Mouse (Mus musculus): ENCODE data around the gene Rps24.

The Rps24 gene

DNA sequence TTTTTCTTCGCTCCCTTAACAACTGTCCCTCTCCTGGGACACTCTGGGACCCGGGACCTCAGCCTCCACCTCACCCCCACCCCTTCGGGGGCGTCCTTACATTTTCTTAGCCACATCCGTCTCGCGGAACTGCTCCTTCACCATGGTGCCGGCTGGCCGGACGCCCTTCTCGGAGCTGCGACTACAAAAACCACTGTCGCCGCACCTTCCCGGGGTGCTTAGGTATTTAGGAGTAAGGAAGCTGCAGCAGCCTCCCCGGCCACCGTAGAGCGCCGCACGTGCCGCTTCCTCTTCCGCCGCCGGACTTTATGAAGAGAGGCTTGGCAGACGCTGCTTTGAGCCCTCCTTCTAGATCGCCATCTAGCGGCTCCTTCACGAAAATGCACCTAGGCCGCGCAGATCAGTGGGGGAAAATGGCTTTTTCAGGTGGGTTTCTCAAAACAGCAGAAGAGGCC is at the start of gene Rps24, which contains the start of gene Polr3a:
TSS of gene Rps24 (plus strand) at position 353 of the 455 bp plus-strand sequence.
TSS of gene Polr3a (minus strand) at position 286 of the 455 bp plus-strand sequence.
- WGBS = under 1% methylated on average over 30 of the region's 30 CpGs

DNA sequence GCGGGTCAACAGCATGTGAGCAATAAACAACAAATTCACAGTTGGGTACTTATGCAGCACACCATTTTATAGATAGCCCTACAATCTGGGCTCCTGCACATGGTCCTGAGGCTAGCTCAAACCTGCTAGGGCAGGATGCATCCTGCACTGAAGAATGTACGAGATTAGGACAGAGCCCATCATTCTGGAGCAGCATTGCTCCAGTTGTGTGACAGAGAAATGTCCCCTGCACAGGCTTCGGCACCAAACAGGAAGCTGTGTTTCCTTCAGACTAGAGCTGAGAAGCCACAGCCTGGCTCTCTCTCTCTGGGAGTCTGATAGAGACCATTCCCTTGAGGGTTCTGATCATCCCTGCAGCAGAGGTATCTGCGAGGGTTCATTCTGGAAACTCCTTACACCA is 43.4 kb upstream of the Rps24 start:
- WGBS = 85% methylated on average over 4 of the region's 4 CpGs

DNA sequence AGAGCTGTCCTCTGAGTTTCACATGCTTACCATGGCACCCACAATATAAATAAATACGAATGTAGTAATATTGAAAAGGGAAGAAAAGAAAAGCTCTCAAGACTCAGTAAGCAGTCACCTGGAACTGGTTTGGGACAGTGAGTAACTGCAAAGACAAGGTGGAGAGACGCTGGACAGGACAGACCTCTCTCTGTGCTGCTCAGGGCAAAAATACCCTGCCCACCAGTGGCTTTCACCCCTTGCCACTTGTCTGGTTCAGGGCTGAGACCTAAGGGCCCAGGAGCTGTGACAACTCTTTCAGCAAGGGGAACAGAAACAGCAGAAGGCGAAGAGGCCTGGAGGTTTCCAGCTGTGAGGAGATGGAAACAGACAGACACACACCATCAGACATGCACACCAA is 28.7 kb upstream of the Rps24 start:
- 87% methylated on average over 3 of the region's 3 CpGs for WGBS

- 74% methylated on average over 6 of the region's 6 CpGs for WGBS
Observed at GRCm38 (mm10) chr14:24468806-24469205, 18.1 kb upstream of the Rps24 start.

GRCm38 (mm10) chr14:24486241-24486767 is 621 bp upstream of the Rps24 start:
- 4% methylated on average over 13 of the region's 13 CpGs for WGBS

DNA sequence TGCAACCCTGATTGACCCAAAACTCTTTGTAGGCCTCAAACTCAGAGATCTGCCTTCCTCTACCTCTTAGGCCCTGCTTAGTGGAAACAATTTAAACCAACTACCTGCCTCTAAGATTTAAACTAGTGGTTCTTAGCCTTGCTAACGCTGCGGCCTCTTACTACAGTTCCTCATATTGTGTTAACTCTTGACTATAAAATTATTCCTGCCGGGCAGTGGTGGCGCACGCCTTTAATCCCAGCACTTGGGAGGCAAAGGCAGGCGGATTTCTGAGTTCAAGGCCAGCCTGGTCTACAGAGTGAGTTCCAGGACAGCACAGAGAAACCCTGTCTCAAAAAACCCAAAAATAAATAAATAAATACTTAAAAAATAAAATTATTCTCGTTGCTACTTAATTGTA is 2.8 kb downstream of the Rps24 start:
- 84% methylated on average over 7 of the region's 7 CpGs for WGBS

DNA sequence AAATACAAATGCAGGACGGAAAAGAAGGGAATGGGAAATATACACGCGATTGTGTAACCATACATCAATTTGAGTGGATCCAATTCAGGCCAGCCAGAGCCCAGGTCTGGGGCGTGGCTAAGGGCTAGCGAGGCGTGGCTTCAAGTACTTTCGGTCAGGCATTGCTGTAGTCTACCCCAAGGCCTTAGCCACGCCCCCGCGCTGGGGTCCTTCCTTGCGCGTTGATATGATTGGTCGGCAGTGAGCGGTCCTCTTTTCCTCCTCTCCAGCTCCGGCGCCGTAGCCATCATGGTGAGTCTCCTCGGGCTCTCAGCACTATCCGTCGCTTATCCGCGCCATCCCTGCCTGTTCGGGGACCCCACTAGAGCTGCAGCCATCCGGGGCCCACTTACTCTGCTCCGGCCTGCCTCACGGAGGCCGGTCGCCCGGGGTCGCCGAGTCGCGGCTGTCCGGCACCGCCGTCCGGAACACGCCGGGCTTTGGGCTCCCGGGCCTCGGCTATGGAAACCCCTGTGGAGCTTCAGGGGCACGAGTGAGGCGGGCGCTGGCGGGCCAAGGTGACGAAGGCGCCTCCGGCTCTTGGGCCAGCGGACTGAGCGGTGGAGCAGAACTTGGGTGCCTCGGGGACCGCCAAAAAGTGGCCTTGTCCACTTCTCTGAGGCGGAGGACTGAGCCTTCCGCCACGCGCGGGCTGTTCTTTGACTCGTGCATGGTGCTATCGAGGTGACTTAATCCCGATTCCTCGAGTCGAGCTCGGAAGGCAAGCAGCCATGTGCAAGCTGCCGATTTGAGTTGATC is 3.7 kb downstream of the Rps24 start:
- under 1% methylated on average over 64 of the region's 64 CpGs for WGBS

DNA sequence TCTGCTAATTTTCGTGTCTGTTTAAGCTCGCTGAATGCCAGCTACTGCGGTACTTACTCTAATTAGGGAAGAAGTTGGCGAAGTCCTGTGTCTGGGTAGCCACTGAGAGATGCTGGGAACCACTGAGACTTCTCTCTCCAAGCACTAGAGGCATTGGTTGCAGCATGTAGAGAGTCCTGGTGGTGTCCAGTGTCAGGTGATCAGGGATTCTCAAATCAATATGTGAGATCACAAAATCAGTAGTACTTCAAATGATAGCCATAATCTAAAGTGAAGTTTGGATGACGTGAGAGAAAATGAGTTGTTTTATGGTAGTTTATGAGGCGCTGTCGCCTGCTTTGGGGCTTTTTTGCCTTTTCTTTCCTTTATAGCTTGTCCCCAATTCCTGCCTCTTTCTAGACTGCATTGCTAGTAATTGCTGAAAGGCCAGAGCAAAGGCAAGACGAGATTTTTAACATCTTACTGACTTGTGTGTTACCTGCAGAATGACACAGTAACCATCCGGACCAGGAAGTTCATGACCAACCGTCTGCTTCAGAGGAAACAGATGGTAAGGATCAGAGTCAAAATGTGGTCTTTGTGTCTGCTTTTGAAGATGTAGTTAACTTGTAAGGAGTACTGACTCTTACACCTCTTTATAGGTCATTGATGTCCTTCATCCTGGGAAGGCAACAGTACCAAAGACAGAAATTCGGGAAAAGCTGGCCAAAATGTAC is 4.5 kb downstream of the Rps24 start:
- WGBS = 5% methylated on average over 11 of the region's 11 CpGs

- WGBS = 81% methylated on average over 9 of the region's 9 CpGs
Observed at GRCm38 (mm10) chr14:24493256-24493655, 6.3 kb downstream of the Rps24 start.

- WGBS = 79% methylated on average over 1 of the region's 1 CpGs
Observed at GRCm38 (mm10) chr14:24496507-24496906, 9.6 kb downstream of the Rps24 start.

GRCm38 (mm10) chr14:24497443-24497842 is 10.5 kb downstream of the Rps24 start:
- 83% methylated on average over 1 of the region's 1 CpGs for WGBS

DNA sequence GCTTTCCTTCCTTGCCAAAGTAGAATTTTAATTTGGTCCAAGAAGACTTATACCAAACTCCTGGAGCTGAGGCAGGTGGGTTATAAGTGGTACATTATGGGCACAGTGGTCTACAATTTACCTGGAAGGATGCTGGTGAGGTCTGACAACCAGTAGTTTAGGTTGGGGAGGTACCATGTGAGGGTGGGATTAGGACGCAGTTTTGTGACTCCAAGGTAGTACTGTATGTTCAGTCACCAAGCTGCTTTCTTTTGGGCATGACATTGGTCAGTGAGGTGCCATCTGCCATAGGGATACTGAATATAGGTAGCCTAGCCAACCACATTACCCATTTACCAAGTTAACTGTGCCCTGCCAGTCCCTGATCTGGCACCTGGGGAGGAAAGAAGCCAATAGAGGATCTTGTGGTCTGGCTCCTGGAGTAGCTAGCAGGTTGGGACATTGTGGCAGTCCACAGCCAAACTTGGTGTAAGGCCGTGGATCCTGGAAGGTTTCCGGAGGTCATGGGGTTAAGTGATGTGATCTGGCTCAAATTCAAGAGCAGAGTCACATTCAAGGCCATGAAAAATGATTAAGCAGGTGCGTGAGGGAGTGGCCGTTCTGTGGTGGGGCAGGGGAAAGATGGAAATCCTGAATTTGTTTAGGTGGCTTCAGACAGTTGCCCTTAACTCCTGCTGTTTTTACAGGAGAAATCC is 11.8 kb downstream of the Rps24 start:
- 78% methylated on average over 5 of the region's 5 CpGs for WGBS

DNA sequence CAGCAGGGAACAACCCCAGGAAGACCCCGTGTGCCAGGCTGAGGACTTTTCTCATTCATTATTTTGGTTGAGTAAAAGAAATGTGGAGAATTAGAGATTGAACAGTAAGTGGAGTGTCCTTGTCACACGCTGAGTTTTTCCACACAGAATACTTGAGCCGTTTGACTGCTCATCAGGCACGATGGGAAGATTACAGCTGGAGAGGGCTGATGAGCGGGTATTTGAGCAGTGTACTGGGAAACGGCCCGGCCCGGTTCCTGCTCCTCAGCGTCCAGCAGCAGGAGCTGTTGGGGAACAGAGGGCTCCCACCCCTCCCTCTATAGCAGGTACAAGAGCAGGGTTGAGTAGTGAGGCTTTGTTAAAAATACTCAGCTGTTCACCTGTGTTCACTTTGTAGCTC is 12.6 kb downstream of the Rps24 start:
- 32% methylated on average over 9 of the region's 9 CpGs for WGBS

DNA sequence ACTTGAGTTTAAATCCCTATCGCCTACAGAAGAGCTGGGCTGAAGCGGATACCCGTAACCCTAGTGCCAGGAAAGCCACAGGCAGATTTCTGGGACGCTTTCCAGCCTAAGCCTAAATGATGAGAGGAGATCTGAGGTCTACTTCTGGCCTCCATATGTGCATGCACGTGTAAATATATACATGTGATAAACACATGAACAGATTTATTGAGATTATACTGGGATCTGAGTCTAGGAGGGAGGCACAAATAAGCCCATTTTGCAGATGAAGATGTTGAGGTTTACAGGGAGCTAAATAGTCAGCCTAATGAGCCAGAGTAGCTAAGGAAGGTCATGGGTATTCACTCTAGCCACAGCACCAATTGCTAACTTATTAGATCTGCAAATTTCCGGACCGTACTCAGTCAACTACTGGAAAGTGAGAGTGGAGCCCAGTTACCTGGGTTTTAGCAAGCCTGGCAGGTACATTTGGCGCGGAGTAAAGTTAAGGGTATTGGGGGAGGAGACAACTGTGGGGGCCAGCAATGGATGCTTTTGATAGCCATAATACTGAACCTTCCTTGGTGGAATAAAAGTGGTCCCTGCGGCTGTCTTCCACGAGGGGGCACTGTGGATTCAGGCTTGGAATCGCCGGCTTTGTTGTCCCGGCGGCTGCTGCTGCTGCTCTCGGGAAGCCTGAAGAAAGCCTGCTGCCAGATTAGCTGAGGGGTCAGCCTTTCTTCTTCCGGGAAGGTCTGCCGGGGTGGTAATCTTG is 13.3 kb downstream of the Rps24 start:
- 20% methylated on average over 18 of the region's 18 CpGs for WGBS

GRCm38 (mm10) chr14:24500845-24501186 is 13.9 kb downstream of the Rps24 start:
- WGBS = 12% methylated on average over 8 of the region's 8 CpGs

- WGBS = 62% methylated on average over 4 of the region's 4 CpGs
Observed at GRCm38 (mm10) chr14:24501256-24501655, 14.3 kb downstream of the Rps24 start.

- WGBS = 67% methylated on average over 14 of the region's 14 CpGs
Observed at GRCm38 (mm10) chr14:24507452-24508069, 20.6 kb downstream of the Rps24 start.

GRCm38 (mm10) chr14:24508070-24508773 is 21.3 kb downstream of the Rps24 start:
- 23% methylated on average over 18 of the region's 18 CpGs for WGBS

- 62% methylated on average over 5 of the region's 5 CpGs for WGBS
Observed at GRCm38 (mm10) chr14:24509557-24509956, 22.6 kb downstream of the Rps24 start.

GRCm38 (mm10) chr14:24510218-24510617 is 23.3 kb downstream of the Rps24 start:
- 98% methylated on average over 1 of the region's 1 CpGs for WGBS
